Mouse (Mus musculus): ENCODE measurements around the gene Clec2g. TPM values are rescaled to one million over a fixed set of nuclear protein-coding genes. Genes with fewer than 3 reads are reported as not detected.
"Not testable (repeated sequence)": the region's sequence is repeated elsewhere in the genome, so short reads cannot be mapped to it uniquely, and the experiment has no call there.

Gene Clec2g
- polyA plus RNA-seq (2014; fragmentation: Nextera tagmentation; extraction: Ambion mirVana): not detected in 2 replicates

DNA sequence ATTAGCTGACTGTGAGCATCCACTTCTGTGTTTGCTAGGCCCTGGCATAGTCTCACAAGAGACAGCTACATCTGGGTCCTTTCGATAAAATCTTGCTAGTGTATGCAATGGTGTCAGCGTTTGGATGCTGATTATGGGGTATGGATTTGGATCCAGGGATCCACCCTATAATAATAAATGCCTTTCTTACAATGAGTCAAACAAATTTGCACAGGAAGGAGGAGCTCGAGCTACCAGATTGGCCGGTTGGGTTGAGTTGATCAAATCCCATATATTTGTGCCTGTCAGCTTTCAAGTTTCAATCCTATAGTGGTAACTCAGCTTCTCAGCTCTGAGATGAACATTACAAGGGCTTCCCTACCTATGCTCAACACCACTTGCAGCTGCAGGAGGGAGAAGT lies at the start of gene Clec2g:
Clec2g (plus strand) TSS at position 301 of the 400 bp plus-strand sequence.
- H3K4me1 ChIP-seq (ENCODE audit: control insufficient read depth, insufficient read depth, low read length); ATAC-seq (replicated peaks; ENCODE audit: insufficient number of reproducible peaks, low FRiP score, low TSS enrichment); H3K36me3 ChIP-seq (ENCODE audit: control insufficient read depth, insufficient read depth, low read length); H3K27ac ChIP-seq (ENCODE audit: low read depth, low read length); H3K4me3 ChIP-seq (ENCODE audit: low read depth, low read length); H3K9me3 ChIP-seq (replicated peaks; ENCODE audit: control insufficient read depth, low read length); H3K9ac ChIP-seq (ENCODE audit: low read depth, low read length); H3K27me3 ChIP-seq (ENCODE audit: control insufficient read depth, insufficient read depth, low read length); H3K4me2 ChIP-seq: not testable (repeated sequence)
- 81% methylated on average over 4 of the region's 4 CpGs for WGBS (ENCODE audit: insufficient replicate concordance)

DNA sequence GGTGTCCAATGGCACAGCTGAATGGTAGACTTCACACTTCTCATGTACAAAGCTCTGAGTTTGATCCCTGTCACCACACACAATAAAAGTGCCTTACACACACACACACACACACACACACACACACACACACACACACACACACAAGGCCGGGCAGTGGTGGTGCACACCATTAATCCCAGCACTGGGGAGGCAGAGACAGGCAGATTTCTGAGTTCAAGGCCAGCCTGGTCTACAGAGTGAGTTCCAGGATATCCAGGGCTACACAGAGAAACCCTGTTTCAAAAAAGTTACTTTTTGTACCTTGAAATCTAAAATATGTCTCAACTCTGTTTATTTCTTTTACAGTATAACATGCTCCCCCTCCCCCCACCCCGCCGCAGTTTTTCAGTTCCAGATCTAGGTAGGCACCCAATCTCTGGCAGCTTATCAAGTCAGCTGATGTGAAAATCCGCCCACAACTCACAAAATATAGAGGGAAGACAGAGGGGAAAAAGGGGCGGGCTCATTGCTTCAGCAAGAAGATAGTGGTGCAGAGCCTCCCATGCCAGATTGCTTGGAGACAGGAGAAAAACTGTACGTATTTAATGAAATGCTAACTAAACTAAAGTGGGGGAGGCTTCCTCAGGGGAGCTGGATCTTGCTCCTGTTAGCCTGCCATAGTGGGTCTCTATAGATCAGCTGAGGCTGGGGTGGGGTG lies 46.9 kb upstream of the Clec2g start, which contains the start of gene Clec2i:
Clec2i (plus strand) TSS at position 498 of the 700 bp plus-strand sequence.
- not testable (repeated sequence) for H3K9ac ChIP-seq (ENCODE audit: low read depth, low read length); H3K4me1 ChIP-seq (ENCODE audit: control insufficient read depth, insufficient read depth, low read length); H3K4me3 ChIP-seq (ENCODE audit: low read depth, low read length); H3K4me2 ChIP-seq; H3K9me3 ChIP-seq (replicated peaks; ENCODE audit: control insufficient read depth, low read length); H3K27ac ChIP-seq (ENCODE audit: low read depth, low read length); ATAC-seq (replicated peaks; ENCODE audit: insufficient number of reproducible peaks, low FRiP score, low TSS enrichment); H3K36me3 ChIP-seq (ENCODE audit: control insufficient read depth, insufficient read depth, low read length); H3K27me3 ChIP-seq (ENCODE audit: control insufficient read depth, insufficient read depth, low read length)
- WGBS (ENCODE audit: insufficient replicate concordance): 71% methylated on average over 5 of the region's 6 CpGs

DNA sequence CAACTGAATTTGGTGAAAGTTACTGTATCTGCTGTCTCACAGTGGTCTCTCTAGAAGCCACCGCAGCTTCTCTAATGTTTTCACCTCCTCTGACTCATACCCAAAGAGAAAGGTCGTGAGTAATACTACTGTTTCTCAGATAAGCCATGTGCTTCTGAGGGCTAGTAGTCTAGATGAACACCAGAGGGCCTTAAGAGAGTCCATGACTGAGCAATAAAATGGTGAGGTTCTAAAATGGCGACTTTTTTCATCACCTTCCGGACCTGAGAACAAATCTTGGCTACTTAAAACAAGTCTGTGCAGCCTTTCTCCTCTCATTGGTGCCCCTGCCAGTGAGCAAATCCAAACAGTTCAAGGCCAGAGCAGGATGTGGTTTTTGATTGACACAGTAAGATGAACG lies 45.3 kb upstream of the Clec2g start:
- Histone ChIP-seq H3K27me3 (ENCODE audit: control insufficient read depth, insufficient read depth, low read length) (no peaks in the 10 kb centered on the region), H3K4me3 (ENCODE audit: low read depth, low read length) (no peak overlapping the region), H3K36me3 (ENCODE audit: control insufficient read depth, insufficient read depth, low read length) (no peaks in the 10 kb centered on the region), H3K9ac (ENCODE audit: low read depth, low read length) (no peak overlapping the region), H3K4me2 (no peak overlapping the region), H3K9me3 (replicated peaks; ENCODE audit: control insufficient read depth, low read length) (no peaks in the 10 kb centered on the region), H3K27ac (ENCODE audit: low read depth, low read length) (no peak overlapping the region), H3K4me1 (ENCODE audit: control insufficient read depth, insufficient read depth, low read length) (no peaks in the 10 kb centered on the region)
- ATAC-seq (replicated peaks; ENCODE audit: insufficient number of reproducible peaks, low FRiP score, low TSS enrichment): no peak
- 72% methylated on average over 5 of the region's 5 CpGs for WGBS (ENCODE audit: insufficient replicate concordance)

DNA sequence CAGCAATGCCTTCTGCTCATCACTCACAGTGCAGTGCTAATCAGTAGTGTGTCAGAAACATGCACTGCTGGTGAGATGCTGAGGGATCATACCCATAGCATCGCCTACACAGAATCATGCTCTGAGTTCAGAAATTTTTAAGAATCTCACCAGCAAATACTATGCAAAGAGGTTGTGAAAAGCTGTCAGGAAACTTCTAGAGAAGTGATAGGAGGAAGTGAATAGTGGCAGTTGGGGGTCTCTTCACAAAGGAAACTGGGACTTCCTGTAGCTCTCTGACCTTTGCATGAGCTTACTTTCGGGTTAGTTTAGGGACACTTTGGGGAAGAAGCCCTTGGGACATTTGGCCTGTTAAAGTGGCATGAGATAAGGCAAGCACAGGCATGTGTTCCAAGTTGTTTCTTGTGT lies 43.2 kb upstream of the Clec2g start, which contains the start of gene BC035044:
BC035044 (minus strand) TSS at position 179 of the 408 bp plus-strand sequence.
- no peak within 1 kb of the TSS for H3K27ac ChIP-seq (ENCODE audit: low read depth, low read length)
- H3K4me2 ChIP-seq: no peak within 1 kb of the TSS
- H3K4me3 ChIP-seq (ENCODE audit: low read depth, low read length): no peak within 1 kb of the TSS
- no peak for ATAC-seq (replicated peaks; ENCODE audit: insufficient number of reproducible peaks, low FRiP score, low TSS enrichment)
- H3K9ac ChIP-seq (ENCODE audit: low read depth, low read length): no peak within 1 kb of the TSS
- H3K36me3 ChIP-seq (ENCODE audit: control insufficient read depth, insufficient read depth, low read length): no peaks in the 10 kb centered on the region
- 52% methylated on average over 2 of the region's 2 CpGs for WGBS (ENCODE audit: insufficient replicate concordance)
- no peaks in the 10 kb centered on the region for H3K9me3 ChIP-seq (replicated peaks; ENCODE audit: control insufficient read depth, low read length)
- no peaks in the 10 kb centered on the region for H3K27me3 ChIP-seq (ENCODE audit: control insufficient read depth, insufficient read depth, low read length)
- no peaks in the 10 kb centered on the region for H3K4me1 ChIP-seq (ENCODE audit: control insufficient read depth, insufficient read depth, low read length)

DNA sequence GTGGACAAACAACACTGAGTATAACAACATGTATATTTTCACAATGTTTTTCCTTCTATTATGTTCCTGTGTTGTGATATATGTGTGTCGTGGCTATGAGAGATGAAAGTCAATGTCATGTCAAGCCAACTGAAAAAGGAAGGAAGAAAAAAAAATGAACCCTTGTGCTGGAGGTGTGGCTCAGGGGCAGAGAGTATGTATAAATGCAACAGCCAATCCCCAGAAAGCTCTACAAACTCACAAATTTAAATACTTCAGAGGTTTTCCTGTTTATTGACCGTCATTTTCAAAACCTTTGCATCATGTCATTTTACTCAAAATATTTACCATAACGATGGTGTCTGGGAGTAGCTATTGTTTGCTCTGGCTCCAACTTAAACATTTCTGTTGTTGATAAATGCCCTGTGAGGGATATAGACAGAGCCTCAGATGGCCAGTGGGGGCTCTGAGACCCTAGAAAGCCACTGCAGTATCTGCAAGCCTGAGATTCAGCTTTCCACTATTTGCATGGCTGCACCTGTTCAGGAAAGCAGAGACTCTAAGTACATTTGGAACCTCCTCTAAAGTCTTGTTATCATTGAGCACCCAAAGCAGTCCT lies 38.7 kb upstream of the Clec2g start:
- Histone ChIP-seq H3K9me3 (replicated peaks; ENCODE audit: control insufficient read depth, low read length) (no peaks in the 10 kb centered on the region), H3K27ac (ENCODE audit: low read depth, low read length) (no peak overlapping the region), H3K9ac (ENCODE audit: low read depth, low read length) (no peak overlapping the region), H3K27me3 (ENCODE audit: control insufficient read depth, insufficient read depth, low read length) (no peaks in the 10 kb centered on the region), H3K36me3 (ENCODE audit: control insufficient read depth, insufficient read depth, low read length) (no peaks in the 10 kb centered on the region), H3K4me2 (no peak overlapping the region), H3K4me3 (ENCODE audit: low read depth, low read length) (no peak overlapping the region), H3K4me1 (ENCODE audit: control insufficient read depth, insufficient read depth, low read length) (no peaks in the 10 kb centered on the region)
- 85% methylated on average over 3 of the region's 3 CpGs for WGBS (ENCODE audit: insufficient replicate concordance)
- no peak for ATAC-seq (replicated peaks; ENCODE audit: insufficient number of reproducible peaks, low FRiP score, low TSS enrichment)

DNA sequence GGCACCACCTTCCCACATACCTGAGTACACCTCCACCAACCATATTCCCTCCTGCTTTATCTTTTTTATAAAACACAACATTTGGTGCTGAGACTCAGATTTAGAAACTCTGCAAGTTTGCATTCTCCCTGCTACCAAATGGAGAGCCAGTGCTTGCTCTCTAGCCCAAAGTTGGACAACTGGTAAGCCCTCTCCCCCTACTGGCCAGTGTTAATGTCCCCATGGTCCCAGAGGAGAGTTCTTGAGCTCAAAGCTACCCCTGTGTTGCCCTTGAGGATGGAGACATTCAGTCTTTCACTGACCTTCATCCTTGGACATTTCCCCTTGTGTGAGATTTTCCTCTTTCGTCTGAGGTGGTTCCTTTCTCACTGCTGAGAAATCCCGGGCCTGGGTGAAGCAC lies 34.1 kb upstream of the Clec2g start:
- no peak for ATAC-seq (replicated peaks; ENCODE audit: insufficient number of reproducible peaks, low FRiP score, low TSS enrichment)
- no peak overlapping the region for H3K27ac ChIP-seq (ENCODE audit: low read depth, low read length)
- no peak overlapping the region for H3K9ac ChIP-seq (ENCODE audit: low read depth, low read length)
- H3K36me3 ChIP-seq (ENCODE audit: control insufficient read depth, insufficient read depth, low read length): no peaks in the 10 kb centered on the region
- H3K4me3 ChIP-seq (ENCODE audit: low read depth, low read length): no peak overlapping the region
- no peaks in the 10 kb centered on the region for H3K9me3 ChIP-seq (replicated peaks; ENCODE audit: control insufficient read depth, low read length)
- 59% methylated on average over 2 of the region's 2 CpGs for WGBS (ENCODE audit: insufficient replicate concordance)
- no peaks in the 10 kb centered on the region for H3K4me1 ChIP-seq (ENCODE audit: control insufficient read depth, insufficient read depth, low read length)
- H3K27me3 ChIP-seq (ENCODE audit: control insufficient read depth, insufficient read depth, low read length): no peaks in the 10 kb centered on the region
- no peak overlapping the region for H3K4me2 ChIP-seq

DNA sequence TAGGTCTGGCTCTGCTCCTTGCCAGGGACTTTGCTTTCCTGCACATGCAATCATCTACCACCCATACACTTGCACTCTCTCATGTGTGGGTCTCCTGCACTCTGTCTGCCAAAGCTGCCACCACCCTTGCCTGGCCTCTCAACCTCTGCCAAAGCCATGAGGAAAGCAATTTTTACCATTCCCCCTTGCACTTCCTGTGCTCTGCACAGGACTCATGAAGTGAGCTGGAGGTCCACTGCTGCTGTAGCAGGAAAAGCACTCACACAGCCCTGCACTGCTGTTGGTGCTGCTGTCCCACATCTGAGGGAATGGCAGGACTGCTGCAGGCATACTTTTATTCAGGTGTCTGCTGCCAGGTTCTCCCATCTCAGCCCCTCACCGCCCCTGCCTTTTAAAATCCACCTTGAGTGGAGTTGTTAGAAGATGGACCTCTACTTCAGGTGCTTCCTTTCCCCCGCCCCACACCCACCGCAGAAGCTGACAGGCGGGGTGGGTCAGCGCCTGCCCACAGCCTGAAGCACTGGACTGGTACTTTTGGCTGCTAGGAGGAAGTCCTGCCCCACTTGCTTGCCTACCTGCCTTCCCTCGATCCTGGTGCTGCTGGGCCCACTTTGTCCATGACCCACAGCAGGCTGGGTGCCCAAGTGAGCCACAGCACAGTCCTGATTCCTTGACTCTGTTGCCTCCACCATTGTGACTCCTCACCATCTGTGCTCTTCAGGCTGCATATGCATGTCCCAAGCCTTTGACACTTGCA lies 33.2 kb upstream of the Clec2g start:
- H3K27me3 ChIP-seq (ENCODE audit: control insufficient read depth, insufficient read depth, low read length); H3K4me3 ChIP-seq (ENCODE audit: low read depth, low read length); H3K4me2 ChIP-seq; H3K9ac ChIP-seq (ENCODE audit: low read depth, low read length); H3K4me1 ChIP-seq (ENCODE audit: control insufficient read depth, insufficient read depth, low read length); ATAC-seq (replicated peaks; ENCODE audit: insufficient number of reproducible peaks, low FRiP score, low TSS enrichment); H3K9me3 ChIP-seq (replicated peaks; ENCODE audit: control insufficient read depth, low read length); H3K27ac ChIP-seq (ENCODE audit: low read depth, low read length); H3K36me3 ChIP-seq (ENCODE audit: control insufficient read depth, insufficient read depth, low read length): not testable (repeated sequence)
- whole genome bisulfite sequencing (ENCODE audit: insufficient replicate concordance): 82% methylated on average over 5 of the region's 6 CpGs

DNA sequence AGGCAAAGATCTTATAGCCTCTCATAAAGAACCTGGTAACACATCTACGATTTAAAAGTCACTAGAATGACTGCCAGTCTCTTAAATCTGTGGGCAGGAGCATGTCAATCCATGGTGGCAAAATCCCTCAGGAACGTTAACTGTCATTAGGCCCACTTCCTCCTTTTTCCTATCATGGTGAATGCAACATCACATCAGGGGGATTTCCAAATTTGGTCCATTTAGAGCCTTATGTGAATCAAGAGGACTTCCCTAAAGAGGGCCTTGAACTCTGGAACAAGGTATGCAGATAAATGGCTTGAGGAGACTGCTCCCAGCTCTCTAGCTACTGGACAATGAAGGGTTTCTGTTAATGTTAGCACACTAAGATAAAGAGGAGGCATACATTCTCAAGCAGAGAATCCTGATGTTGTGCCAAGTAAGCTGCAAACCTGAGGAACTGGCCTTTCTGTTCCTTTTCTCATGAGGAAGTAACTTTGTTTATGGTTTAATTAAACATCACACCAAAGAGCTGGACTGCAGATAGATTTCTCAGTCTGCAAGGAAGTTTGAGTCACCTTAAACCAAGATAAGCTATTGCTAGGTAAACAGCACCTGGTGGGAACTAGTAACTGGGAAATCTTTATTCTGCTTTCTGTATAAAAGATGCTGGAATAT lies 20.5 kb upstream of the Clec2g start:
- no peak overlapping the region for H3K4me2 ChIP-seq
- H3K9ac ChIP-seq (ENCODE audit: low read depth, low read length): no peak overlapping the region
- H3K27me3 ChIP-seq (ENCODE audit: control insufficient read depth, insufficient read depth, low read length): no peaks in the 10 kb centered on the region
- H3K4me1 ChIP-seq (ENCODE audit: control insufficient read depth, insufficient read depth, low read length): no peaks in the 10 kb centered on the region
- no peak overlapping the region for H3K4me3 ChIP-seq (ENCODE audit: low read depth, low read length)
- H3K9me3 ChIP-seq (replicated peaks; ENCODE audit: control insufficient read depth, low read length): no peaks in the 10 kb centered on the region
- H3K36me3 ChIP-seq (ENCODE audit: control insufficient read depth, insufficient read depth, low read length): no peaks in the 10 kb centered on the region
- 69% methylated on average over 2 of the region's 2 CpGs for WGBS (ENCODE audit: insufficient replicate concordance)
- no peak overlapping the region for H3K27ac ChIP-seq (ENCODE audit: low read depth, low read length)
- ATAC-seq (replicated peaks; ENCODE audit: insufficient number of reproducible peaks, low FRiP score, low TSS enrichment): no peak
